Mouse (Mus musculus) layer of hippocampus, adult 6 months (tissue): ENCODE results near the gene Ces1a. TPM values are rescaled to one million over a fixed set of nuclear protein-coding genes. Genes with fewer than 3 reads are reported as not detected.

ENCODE experiments used
- long read RNA-seq, 2 experiments: library from polyadenylated mRNA; unstranded; transcript quantifications; one replicate each; pipeline ENCODE4 v2.0.0; 2019 to 2020
- polyA plus RNA-seq: library from polyadenylated mRNA; unstranded; fragments of <200 nt; fragmentation: Nextera tagmentation; gene quantifications from 2 replicates; pipeline ENCODE4 v1.2.3, GENCODE M21; 2021

Gene Ces1a
- polyA plus RNA-seq: 0.19 TPM in 1 of 2 replicates, not detected in the other
- long read RNA-seq, experiment 1: 0 reads
- long read RNA-seq, experiment 2: 0 reads

DNA sequence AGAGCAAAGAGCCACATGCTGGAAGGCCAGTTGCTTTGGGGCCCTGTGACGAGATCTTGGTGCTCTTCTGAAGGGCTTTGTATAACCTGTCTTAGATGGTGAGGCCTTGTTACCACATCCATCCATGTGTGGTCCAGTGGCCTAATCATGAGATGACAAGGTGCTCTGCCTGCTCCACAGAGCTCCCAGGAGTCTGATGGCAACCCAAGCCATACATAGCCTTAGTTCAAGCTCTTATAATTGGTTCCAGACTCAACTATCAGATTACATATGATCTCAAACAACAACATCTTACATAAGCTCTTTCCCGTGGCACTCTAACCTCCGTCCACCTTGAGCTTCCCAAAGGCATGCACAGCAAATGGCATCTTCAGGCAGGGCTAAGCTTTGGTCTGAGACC, at the start of gene Ces1a:
TSS of gene Ces1a (minus strand) at position 101 of the 400 bp plus-strand sequence.

DNA sequence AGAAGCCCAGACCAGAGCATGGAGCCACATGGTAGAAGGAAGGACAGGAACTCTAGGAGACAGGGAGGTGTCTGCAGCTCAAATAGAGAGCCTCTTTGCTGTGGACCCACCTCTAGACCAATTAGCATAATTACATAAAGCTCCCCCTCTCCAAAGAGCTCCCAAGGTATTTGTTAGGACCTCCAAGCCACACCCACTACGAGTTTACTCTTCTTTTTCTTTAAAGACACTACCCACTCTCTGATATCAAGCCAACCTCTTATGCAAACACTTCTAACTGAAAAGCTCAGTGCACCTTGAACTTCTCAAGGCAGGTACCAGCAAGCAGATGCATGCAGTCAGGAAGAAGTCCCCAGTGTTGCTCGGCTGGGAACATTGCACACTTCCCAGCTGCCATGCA, 31.9 kb upstream of the Ces1a start, which contains the start of gene Ces1b:
TSS of gene Ces1b (minus strand) at position 131 of the 400 bp plus-strand sequence.

Other genes starting within 250 kb of the Ces1a start
- gene Mmp2, start 220.9 kb downstream of the Ces1a start, polyA plus RNA-seq: 2.3 and 3.9 TPM in 2 replicates
- gene Lpcat2, start 192.9 kb downstream of the Ces1a start, polyA plus RNA-seq: 21.4 and 23.6 TPM in 2 replicates
- not detected in 2 replicates for gene Capns2, start 146.8 kb downstream of the Ces1a start, polyA plus RNA-seq
- not detected in 2 replicates for gene Slc6a2, start 88.1 kb downstream of the Ces1a start, polyA plus RNA-seq
- gene Ces1b, start 31.8 kb upstream of the Ces1a start, polyA plus RNA-seq: not detected in 2 replicates
- gene Ces1c, start 83.1 kb upstream of the Ces1a start, polyA plus RNA-seq: not detected in 2 replicates
- gene Ces1d, start 149.6 kb upstream of the Ces1a start, polyA plus RNA-seq: 0.68 and 1.4 TPM in 2 replicates
- not detected in 2 replicates for gene Ces1e, start 181.4 kb upstream of the Ces1a start, polyA plus RNA-seq
- not detected in 2 replicates for gene Ces1f, start 231.6 kb upstream of the Ces1a start, polyA plus RNA-seq